Comparison of ENCODE assay signal across 8 mouse cellular contexts in genomic region chr9:59749581-59750265, GRCm38 (mm10). TPM values are rescaled to one million over a fixed set of nuclear protein-coding genes. Genes with fewer than 3 reads are reported as not detected.
A peak's percentile ranks its signal among the peaks of the same experiment; 100 is the strongest.
DNase-seq lines count a peak whose midpoint lies in the region; ATAC-seq and TF ChIP-seq lines count a peak whose summit lies in the region.

No protein-coding gene starts in this region.

- no peak for ATAC-seq in kidney, embryonic 16.5 days (ENCODE audit: low FRiP score, low TSS enrichment)
- ATAC-seq in heart, embryonic 16.5 days (replicated peaks; ENCODE audit: extremely low read depth, insufficient read depth, low FRiP score), result no peak
- no peak for ATAC-seq in midbrain, embryonic 12.5 days (ENCODE audit: low FRiP score, low read depth)

- peak overlapping the region; percentile 71 for H3K4me3 ChIP-seq in kidney, embryonic 16.5 days (ENCODE audit: low read length)
- peak overlapping the region; percentile 72 for H3K4me3 ChIP-seq in bone marrow, adult 2 months (replicated peaks; ENCODE audit: control insufficient read depth, low read depth, low read length)
- H3K4me3 ChIP-seq in heart, embryonic 16.5 days (ENCODE audit: low read length), result peak overlapping the region; percentile 83
- peak overlapping the region; percentile 94 for H3K4me3 ChIP-seq in midbrain, embryonic 12.5 days

- no peak for DNase-seq in kidney, adult 11 months
- no peak for DNase-seq in ovary, adult 18-20 months (ENCODE audit: low spot score)
- DNase-seq in Muller cell, postnatal 12 days (ENCODE audit: inconsistent ontology term), result no peak
- DNase-seq in spleen, postnatal 4 days (ENCODE audit: low spot score in 2 of 2), result no peak

- H3K4me2 ChIP-seq in kidney, embryonic 16.5 days (replicated peaks; ENCODE audit: low read depth, low read length), result peak overlapping the region; percentile 75
- peak overlapping the region; percentile 88 for H3K4me2 ChIP-seq in heart, embryonic 16.5 days (ENCODE audit: low read depth, low read length)
- peak overlapping the region; percentile 80 for H3K4me2 ChIP-seq in midbrain, embryonic 12.5 days (replicated peaks)

- TF ChIP-seq POLR2A in bone marrow, adult 2 months (IDR thresholded peaks at IDR 0.05; ENCODE audit: borderline replicate concordance, control insufficient read depth, low read depth, low read length), result no peak

- H3K9me3 ChIP-seq in kidney, embryonic 16.5 days (ENCODE audit: low read length), result no peaks in the 10 kb centered on the region
- H3K9me3 ChIP-seq in heart, embryonic 16.5 days (replicated peaks; ENCODE audit: control insufficient read depth, low read length), result no peaks in the 10 kb centered on the region
- H3K9me3 ChIP-seq in midbrain, embryonic 12.5 days, result no peaks in the 10 kb centered on the region

- peak overlapping the region; percentile 94 for H3K27ac ChIP-seq in kidney, embryonic 16.5 days (ENCODE audit: low read length)
- no peak overlapping the region for H3K27ac ChIP-seq in bone marrow, adult 2 months (ENCODE audit: control insufficient read depth, insufficient read depth, low read depth, low read length, poor library complexity)
- peak overlapping the region; percentile 82; the same call in 1 of the 2 replicates for H3K27ac ChIP-seq in heart, embryonic 16.5 days (ENCODE audit: low read length)
- H3K27ac ChIP-seq in midbrain, embryonic 12.5 days (replicated peaks), result peak overlapping the region; percentile 82

- H3K9ac ChIP-seq in kidney, embryonic 16.5 days (replicated peaks; ENCODE audit: low read length), result peak overlapping the region; percentile 79
- H3K9ac ChIP-seq in heart, embryonic 16.5 days (ENCODE audit: low read length), result peak overlapping the region; percentile 84
- peak overlapping the region; percentile 70 for H3K9ac ChIP-seq in midbrain, embryonic 12.5 days (replicated peaks)

- TF ChIP-seq CTCF in bone marrow, adult 2 months (IDR thresholded peaks at IDR 0.05; ENCODE audit: control insufficient read depth, insufficient read depth, low read length), result no peak

- peaks cover 21% of the 10 kb centered on the region for H3K4me1 ChIP-seq in kidney, embryonic 16.5 days (ENCODE audit: insufficient read depth, low read length)
- H3K4me1 ChIP-seq in bone marrow, adult 2 months (ENCODE audit: control insufficient read depth, insufficient read depth, low read length), result peaks cover 1% of the 10 kb centered on the region
- peaks cover 16% of the 10 kb centered on the region for H3K4me1 ChIP-seq in heart, embryonic 16.5 days (ENCODE audit: control insufficient read depth, insufficient read depth, low read length)
- peaks cover 13% of the 10 kb centered on the region for H3K4me1 ChIP-seq in midbrain, embryonic 12.5 days

- 32% methylated on average over 12 of the region's 12 CpGs for WGBS in kidney, embryonic 16.5 days
- 29% methylated on average over 12 of the region's 12 CpGs for WGBS in bone marrow, adult 2 months
- WGBS in heart, embryonic 16.5 days, result 28% methylated on average over 12 of the region's 12 CpGs
- WGBS in midbrain, embryonic 12.5 days, result 38% methylated on average over 12 of the region's 12 CpGs

- no peaks in the 10 kb centered on the region for H3K27me3 ChIP-seq in kidney, embryonic 16.5 days (ENCODE audit: insufficient read depth, low read length)
- H3K27me3 ChIP-seq in heart, embryonic 16.5 days (ENCODE audit: control insufficient read depth, insufficient read depth, low read length), result no peaks in the 10 kb centered on the region
- no peaks in the 10 kb centered on the region for H3K27me3 ChIP-seq in midbrain, embryonic 12.5 days

- no peaks in the 10 kb centered on the region for H3K36me3 ChIP-seq in kidney, embryonic 16.5 days (ENCODE audit: insufficient read depth, low read length)
- H3K36me3 ChIP-seq in heart, embryonic 16.5 days (ENCODE audit: control insufficient read depth, insufficient read depth), result no peaks in the 10 kb centered on the region
- H3K36me3 ChIP-seq in midbrain, embryonic 12.5 days, result no peaks in the 10 kb centered on the region

RNA-seq across cellular contexts. Expression of gene Senp8, which starts 0.8 kb away (rescaled TPM):
- polyA plus RNA-seq in kidney, embryonic 16.5 days (2015; fragmentation: Nextera tagmentation; extraction: Ambion mirVana), result 11.9 and 13.2 TPM in 2 replicates
- polyA plus RNA-seq in bone marrow, adult 2 months (2011; ENCODE audit: insufficient read depth, insufficient read length, low replicate concordance, missing spikeins), result 1.1 and 3.5 TPM in 2 replicates
- polyA plus RNA-seq in heart, embryonic 16.5 days (2015; fragmentation: Nextera tagmentation; extraction: Ambion mirVana), result 10.2 and 10.6 TPM in 2 replicates
- 17.1 and 17.5 TPM in 2 replicates for polyA plus RNA-seq in midbrain, embryonic 12.5 days (2016; fragmentation: Nextera tagmentation; extraction: Ambion mirVana)

RNA-seq across cellular contexts. Expression of gene Myo9a, which starts 1.0 kb away (rescaled TPM):
- 17.3 and 18.2 TPM in 2 replicates for polyA plus RNA-seq in kidney, embryonic 16.5 days (2015; fragmentation: Nextera tagmentation; extraction: Ambion mirVana)
- 2.8 and 7.5 TPM in 2 replicates for polyA plus RNA-seq in bone marrow, adult 2 months (2011; ENCODE audit: insufficient read depth, insufficient read length, low replicate concordance, missing spikeins)
- polyA plus RNA-seq in heart, embryonic 16.5 days (2015; fragmentation: Nextera tagmentation; extraction: Ambion mirVana), result 8.7 and 9.3 TPM in 2 replicates
- 22.9 and 26.2 TPM in 2 replicates for polyA plus RNA-seq in midbrain, embryonic 12.5 days (2016; fragmentation: Nextera tagmentation; extraction: Ambion mirVana)
